Mouse (Mus musculus) lung, adult 10 weeks (tissue): ENCODE measurements around the gene Ugt1a5. TPM values are rescaled to one million over a fixed set of nuclear protein-coding genes. Genes with fewer than 3 reads are reported as not detected.

ENCODE experiments used
- polyA plus RNA-seq: library from polyadenylated mRNA; stranded (reverse); fragments of 350-450 nt; fragmentation: Illumina TruSeq; extraction: RNeasy Lipid Tissue Mini Kit (QIAGEN cat#74804); gene quantifications from one replicate; pipeline ENCODE4 v1.2.3, GENCODE M21; 2014; ENCODE audit warnings: low read depth, low replicate concordance; ENCODE audit not compliant: insufficient read depth

The Ugt1a5 gene
- polyA plus RNA-seq, result not detected

DNA sequence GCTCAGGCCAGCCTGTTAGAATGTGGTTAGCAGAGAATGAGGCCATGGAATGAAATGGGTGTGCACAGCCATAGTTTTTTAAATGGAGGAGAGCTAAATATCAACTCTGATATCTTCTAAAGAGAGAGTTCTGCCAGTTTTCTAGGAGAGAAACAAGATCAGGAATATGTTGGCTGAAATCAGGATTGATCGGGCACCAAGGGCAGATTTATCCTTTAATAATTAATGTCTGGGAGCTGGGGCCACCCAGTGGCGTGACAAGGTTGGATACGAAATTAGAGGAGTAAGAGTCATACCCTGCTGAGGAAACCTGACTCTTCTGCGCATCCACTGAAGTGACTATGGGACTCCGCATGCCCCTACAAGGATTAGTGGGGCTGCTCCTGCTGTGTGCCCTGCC, at the start of gene Ugt1a5:
Ugt1a5 (plus strand) TSS at position 302 of the 400 bp plus-strand sequence.

DNA sequence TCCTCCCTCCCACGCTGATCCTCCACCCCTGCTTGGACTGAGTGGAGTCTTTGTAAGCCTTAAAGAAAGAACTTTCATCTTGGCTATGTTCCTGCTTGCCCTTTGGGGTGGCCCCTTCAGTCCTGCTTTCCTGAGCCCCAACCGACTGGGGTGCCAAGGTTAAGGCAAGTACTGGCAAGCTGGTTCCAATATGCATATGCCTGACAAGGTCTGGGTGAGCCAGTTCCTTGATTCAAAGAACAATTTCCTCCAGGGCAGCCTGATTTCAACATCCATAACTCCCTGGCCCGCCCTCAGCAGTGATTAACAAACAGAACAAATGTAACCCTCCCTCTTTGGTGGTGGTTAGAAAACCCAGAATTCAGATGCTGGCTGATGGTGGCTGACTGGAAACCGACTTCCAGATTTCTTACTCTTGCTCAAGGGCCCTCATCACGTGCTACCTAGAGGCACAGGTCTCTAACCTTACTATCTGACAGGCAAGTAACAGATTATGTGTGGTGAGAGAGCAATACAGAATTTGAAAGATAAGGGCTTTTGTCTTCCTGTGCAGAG, 31.3 kb upstream of the Ugt1a5 start, which contains the start of gene Ugt1a6a:
Ugt1a6a (plus strand) TSS at position 353 of the 555 bp plus-strand sequence.

DNA sequence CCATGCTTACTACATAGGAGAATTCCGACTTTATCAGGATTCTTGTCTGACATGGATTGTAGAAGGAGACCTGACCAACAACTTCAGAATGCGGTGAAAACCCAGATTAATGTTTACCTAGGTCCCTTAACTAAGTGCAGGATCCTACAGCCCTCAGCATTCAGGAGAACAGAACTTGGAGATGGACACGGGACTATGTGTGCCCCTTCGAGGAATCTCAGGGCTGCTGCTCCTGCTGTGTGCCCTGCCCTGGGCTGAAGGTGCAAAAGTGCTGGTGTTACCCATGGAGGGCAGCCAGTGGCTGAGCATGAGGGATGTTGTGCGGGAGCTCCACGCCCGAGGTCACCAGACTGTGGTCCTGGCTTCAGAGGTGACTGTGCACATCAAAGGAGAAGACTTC, 34.6 kb downstream of the Ugt1a5 start, which contains the start of gene Ugt1a2:
Ugt1a2 (plus strand) TSS at position 146 of the 400 bp plus-strand sequence.

DNA sequence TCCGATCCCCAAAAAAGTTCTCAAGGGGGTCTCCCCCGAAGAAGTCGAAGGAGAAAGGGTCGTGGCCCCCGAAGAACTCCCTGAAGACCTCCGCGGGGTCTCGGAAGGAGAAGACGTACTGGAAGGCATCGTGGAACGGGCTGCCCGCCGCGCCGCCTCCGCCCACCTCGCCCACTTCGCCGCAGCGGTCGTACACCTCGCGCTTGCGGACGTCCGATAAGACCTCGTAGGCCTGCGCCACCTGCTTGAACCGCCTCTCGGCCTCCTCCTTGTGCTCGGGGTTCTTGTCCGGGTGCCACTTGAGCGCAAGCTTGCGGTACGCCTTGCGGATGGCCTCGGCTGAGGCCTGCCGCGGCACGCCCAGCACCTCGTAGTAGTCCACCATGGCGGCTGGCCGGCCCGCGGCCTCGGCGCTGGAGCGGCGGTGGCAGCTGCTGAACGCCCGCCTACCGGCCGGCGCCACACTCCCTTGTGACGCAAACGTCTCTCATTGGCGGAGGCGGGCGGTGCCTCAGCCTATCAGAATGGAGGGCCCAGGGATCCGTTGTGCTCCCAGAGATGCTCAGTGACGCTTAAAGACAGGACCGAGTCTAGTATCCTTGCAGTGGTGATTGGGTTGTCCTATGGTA, 39.6 kb downstream of the Ugt1a5 start, which contains the start of gene Dnajb3:
Dnajb3 (minus strand) TSS at position 489 of the 629 bp plus-strand sequence.

DNA sequence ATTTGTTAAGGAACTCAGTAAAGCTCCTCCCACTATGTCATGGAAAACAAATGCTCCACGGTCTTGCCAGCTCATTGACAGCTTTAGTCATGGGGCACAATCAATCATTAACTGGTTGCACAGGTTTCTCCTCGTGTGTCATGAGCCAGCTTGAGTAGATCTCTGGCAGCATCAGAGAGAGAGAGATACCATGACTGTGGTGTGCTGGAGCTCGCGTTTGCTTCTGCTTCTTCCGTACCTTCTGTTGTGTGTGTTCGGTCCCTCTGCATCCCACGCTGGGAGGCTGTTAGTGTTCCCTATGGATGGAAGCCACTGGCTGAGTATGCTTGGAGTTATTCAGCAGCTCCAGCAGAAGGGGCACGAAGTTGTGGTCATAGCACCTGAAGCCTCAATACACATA, 46.0 kb downstream of the Ugt1a5 start, which contains the start of gene Ugt1a1:
Ugt1a1 (plus strand) TSS at position 148 of the 400 bp plus-strand sequence.

DNA sequence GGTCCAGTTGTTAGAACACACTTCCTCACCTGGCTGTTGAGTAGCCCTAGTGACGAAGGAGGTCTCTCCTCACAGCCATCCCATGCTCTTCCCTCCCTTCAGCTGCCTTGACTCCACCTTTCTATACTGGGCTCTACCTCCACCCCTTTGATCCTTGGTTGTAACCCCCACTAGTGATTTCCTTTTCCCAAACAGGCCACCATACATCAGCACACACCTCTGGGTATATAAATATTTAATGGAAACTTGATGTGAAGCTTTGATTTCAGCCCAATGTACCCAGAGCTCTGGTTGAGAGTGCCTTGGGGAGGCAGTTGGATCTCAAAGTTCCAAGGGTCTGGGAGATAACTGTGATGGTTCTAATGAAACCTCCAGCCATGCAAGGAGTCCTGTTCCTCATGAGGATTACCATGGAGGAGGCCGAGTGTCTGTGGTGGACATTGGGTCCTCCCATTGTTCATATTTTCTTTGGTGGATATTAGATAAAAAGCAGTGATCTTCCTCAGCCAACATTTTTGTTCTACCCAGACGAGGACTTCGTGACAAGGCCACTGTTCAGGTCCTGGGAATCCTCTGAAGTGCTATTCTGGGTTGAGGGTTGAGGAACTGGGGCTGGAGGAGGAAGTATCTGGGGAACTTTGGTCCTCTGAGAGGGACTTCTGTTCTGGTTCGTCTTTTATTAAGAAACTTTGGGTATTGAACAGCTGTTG, 61.0 kb downstream of the Ugt1a5 start, which contains the start of gene Mroh2a:
Mroh2a (plus strand) TSS at position 317 of the 710 bp plus-strand sequence.

Other genes with a start within 250 kb of the Ugt1a5 start
- gene Usp40, start 157.5 kb upstream of the Ugt1a5 start, polyA plus RNA-seq, result 5.5 TPM
- not detected for gene Ugt1a10, start 110.6 kb upstream of the Ugt1a5 start, polyA plus RNA-seq
- gene Ugt1a9, start 95.2 kb upstream of the Ugt1a5 start, polyA plus RNA-seq, result not detected
- not detected for gene Ugt1a8, start 78.2 kb upstream of the Ugt1a5 start, polyA plus RNA-seq
- gene Ugt1a7c, start 71.0 kb upstream of the Ugt1a5 start, polyA plus RNA-seq, result 3.0 TPM
- 2.4 TPM for gene Ugt1a6b, start 62.8 kb upstream of the Ugt1a5 start, polyA plus RNA-seq
- 25.8 TPM for gene Ugt1a6a, start 31.2 kb upstream of the Ugt1a5 start, polyA plus RNA-seq
- not detected for gene Ugt1a2, start 34.6 kb downstream of the Ugt1a5 start, polyA plus RNA-seq
- 1.3 TPM for gene Dnajb3, start 39.8 kb downstream of the Ugt1a5 start, polyA plus RNA-seq
- 0.14 TPM for gene Ugt1a1, start 45.9 kb downstream of the Ugt1a5 start, polyA plus RNA-seq
- gene Mroh2a, start 61.0 kb downstream of the Ugt1a5 start, polyA plus RNA-seq, result 0.27 TPM
- gene Hjurp, start 111.6 kb downstream of the Ugt1a5 start, polyA plus RNA-seq, result 11.8 TPM
- not detected for gene Trpm8, start 111.6 kb downstream of the Ugt1a5 start, polyA plus RNA-seq
- gene Spp2, start 240.9 kb downstream of the Ugt1a5 start, polyA plus RNA-seq, result not detected